Mouse (Mus musculus) liver, adult 2 months (tissue): ENCODE measurements around the gene Tgfbr3.

Experiments
- CTCF ChIP-seq: fragments of 200-500 bp; IDR thresholded peaks from 2 replicates; pipeline ENCODE4 v1.5.1; 2011; ENCODE audit warnings: low read depth, low read length, control low read depth
- POLR2A ChIP-seq: fragments of 200-500 bp; IDR thresholded peaks from 2 replicates; pipeline ENCODE4 v1.6.1; 2011; ENCODE audit warnings: low read length, control low read depth; ENCODE audit not compliant: insufficient read depth; ENCODE audit errors: extremely low read depth

DNA sequence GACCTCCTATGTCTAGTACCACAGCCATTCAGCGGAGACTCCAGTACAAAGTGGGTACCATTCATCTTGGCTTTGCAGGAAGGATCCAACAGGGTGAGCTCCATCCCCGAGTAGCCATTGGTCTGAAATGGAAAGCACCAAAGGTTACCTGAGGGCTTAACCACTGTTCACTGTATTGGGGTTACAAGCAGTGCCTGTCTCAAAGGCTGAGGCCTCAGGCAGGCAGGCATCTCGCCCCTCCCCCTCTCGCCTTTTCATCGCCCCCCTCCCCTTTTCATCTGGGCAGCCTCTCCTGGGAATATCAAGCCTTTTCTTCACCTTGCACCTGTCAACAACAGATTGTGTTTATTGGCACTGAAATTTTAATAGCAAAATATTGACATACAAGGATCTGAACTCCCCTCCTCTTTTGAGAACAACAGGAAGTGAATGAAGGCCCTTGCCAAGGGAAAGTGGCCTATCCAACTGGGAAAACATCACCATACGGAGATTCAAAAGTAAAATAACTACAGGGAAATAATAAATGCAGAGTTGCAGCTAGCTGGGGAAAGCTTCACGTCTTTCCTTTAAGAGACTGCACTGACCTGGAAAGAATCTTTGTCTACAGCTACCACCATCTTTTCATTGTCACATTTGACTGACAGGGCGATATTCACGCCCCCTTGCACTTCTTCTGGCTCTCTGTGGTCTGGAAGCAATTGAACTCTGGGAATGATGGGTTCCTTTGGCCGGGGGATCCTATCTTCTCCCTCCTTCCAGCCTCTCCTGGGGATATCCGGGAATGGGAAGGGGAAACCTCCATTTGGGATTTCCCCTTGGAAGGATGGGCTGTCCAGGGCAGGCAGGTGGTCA is 149.4 kb downstream of the Tgfbr3 start:
- no peak for TF ChIP-seq CTCF
- TF ChIP-seq POLR2A = no peak
